Mouse (Mus musculus): ENCODE results near the gene Cir1. TPM values are rescaled to one million over a fixed set of nuclear protein-coding genes. Genes with fewer than 3 reads are reported as not detected.

The Cir1 gene
- total RNA-seq (2021) = 10 to 100 TPM; 12.9 to 16.7 TPM
- long read RNA-seq, experiment 1, partial matches to known transcripts = 0 of 4 reads
- long read RNA-seq, experiment 1, other reads (novel, unspliced or antisense) = 4 of 4 reads
- long read RNA-seq, experiment 2, partial matches to known transcripts = 5 of 16 reads
- long read RNA-seq, experiment 2, other reads (novel, unspliced or antisense) = 11 of 16 reads

DNA sequence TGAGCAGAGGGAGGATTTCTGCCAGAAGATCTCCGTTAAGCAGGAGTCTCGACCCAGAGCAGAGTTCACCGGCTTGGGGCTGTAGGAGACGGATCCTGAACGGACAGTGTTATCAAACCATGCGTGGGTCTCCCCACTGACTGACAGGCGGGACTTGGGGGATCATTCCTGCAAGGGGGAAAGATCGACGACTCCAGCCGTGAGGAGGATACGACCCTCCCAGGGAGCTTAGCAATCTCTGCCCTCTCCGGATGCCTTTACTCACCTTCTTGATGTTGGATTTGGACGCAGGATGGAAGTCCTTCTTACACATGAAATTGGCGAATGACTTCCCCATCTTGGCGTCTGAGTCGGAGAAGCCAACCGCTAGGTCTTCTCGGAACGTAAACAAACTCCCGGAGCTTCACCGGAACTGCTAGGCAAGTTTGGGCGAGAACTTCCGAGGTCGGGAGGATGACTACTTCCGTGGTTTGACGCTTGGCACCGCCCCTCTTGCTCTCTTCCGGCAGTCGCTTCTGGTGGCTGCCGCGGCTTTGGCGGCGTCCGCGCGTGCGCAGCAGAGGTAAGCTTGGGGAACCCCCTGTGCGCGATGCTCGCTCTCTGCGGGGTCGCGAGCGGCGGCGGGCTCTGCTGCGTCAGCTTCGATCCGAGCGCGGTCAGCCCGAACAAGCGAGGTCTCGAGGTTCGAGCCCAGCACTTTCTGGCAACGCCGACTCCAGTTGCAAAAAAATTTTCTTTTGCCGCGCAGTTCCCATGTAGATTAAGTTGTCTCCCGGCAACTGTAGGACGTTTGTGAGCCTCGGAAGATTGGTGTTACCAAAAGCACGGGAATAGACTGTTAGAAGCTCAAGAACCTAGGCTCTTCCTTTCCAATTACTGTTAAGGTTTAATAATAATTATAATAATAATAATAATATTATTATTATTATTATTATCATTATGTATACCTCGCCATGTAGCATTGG lies at the start of gene Cir1, which contains the start of gene Scrn3:
Gene Cir1, minus strand, starts transcription at position 550 of the 965 bp plus-strand sequence.
Gene Scrn3, plus strand, starts transcription at position 450 of the 965 bp plus-strand sequence.
- peak; percentile 87 to 91 for DNase-seq (ENCODE audit: low spot score in 2 of 2)

DNA sequence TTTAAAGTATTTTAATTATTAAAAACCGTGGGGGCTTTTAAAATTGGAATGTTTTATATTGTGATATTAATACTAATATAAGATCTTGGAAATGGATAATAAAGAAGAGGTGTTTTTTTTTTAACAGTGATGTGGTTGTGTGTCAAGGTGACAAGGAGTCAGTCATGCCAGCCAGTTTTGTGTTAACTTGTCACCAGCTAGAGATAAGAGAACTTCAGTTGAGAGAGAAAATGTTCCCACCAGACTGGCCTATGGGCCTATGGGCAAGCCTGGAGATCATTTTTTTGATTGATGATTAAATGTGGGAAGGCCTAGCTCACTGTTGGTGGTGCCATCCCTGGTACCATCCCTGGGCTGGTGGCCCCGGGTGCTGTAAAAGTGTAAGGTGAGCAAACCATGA lies 48.0 kb upstream of the Cir1 start:
- DNase-seq (ENCODE audit: low spot score in 2 of 2) = no peak

DNA sequence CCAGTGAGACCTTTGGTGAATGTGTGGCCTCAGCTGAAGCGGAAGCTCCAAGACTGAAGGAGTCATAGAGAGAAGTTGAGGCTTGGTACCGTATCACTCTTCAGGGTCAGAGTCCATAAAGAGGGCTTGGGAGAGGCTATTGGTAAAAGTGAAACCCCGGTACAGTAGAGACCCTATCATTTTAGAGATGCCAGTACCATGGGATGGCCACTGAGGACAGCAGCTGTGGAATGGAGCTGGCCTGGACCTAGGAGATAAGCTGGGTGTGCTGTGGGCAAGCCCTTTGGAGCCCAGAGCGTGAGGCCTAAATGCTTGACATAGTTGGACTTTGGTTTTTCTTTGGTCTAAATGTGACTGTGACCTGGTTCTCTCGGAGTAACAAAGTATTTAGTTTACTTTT lies 47.4 kb upstream of the Cir1 start:
- DNase-seq (ENCODE audit: low spot score in 2 of 2) = no peak

DNA sequence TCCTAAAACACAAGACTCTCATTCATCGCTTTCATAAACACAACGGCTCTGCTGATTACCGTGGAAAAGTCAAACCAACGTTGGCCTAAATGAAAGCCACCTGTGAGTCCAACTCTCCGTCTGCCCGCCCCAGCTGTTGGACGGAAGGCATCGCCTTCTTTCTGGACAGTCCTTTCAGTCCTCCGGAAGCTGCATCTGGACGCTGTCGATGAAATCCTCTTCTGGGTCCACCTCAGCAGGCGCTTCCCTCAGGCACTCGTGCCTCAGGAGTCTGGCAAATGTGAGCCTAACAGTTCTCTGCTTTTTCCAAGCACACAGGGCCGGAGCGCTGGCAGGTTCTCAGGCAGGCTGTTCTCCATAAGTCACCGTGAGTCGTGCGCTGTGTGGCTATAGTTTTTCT lies 44.5 kb upstream of the Cir1 start:
- no peak for DNase-seq (ENCODE audit: low spot score in 2 of 2)

DNA sequence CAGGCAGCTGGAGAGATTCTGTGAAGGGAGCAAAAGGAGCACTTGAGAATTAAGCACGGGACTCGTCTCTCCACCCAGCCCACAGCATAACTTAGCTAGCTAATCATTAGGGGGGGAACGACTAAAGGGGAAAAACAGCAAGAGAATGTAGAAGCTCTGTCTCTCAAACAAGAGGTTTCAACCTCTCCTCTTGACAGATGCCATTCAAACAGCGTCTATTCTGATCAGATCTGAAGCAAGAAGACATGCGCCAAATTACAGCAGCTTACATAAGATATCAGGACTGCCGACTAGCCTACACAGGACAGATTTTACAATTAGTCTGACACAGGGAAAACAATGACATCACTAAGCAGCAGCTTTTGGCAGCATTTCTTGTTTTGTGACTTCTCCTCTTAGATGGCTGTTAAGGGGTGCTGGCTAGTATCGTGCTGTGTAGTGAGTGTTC lies 39.5 kb upstream of the Cir1 start:
- no peak for DNase-seq (ENCODE audit: low spot score in 2 of 2)

DNA sequence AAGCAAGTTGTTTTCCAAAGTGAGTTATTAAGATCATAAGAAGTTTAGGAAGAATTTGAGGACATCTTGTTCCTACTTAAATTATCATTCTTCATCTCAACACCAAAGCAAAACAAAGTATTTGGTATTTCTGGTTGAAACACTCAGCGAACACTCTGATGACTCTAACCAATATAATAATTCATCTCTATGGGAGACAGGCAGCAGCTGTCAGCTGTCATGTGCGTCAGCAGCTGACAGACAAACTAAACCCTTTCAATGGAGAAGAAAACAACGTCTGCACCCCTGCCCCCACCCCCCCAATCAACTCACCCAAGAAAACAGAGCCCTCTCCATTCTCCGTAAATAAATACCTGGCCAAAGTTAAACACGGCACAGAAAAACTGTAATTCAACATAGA lies 39.0 kb upstream of the Cir1 start:
- DNase-seq (ENCODE audit: low spot score in 2 of 2) = no peak

DNA sequence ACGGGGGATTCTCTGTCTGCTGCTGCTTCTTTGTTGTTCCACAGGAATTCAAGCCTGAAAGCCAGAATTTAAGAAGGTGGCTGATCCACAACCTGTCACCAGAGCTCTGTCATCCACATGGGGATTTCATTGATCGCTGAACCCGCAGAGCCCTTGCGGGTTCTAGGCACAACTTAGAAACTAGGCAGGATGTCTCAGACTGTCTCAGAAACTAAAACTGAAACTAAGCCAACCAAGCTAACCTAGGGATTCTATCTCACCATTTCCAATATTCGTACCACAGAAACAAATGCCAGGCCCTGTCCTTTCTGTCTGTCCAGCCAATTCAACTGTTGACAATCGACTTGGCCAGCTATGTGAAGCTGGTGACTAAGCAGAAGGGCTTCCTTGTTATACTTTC lies 35.7 kb upstream of the Cir1 start:
- no peak for DNase-seq (ENCODE audit: low spot score in 2 of 2)

DNA sequence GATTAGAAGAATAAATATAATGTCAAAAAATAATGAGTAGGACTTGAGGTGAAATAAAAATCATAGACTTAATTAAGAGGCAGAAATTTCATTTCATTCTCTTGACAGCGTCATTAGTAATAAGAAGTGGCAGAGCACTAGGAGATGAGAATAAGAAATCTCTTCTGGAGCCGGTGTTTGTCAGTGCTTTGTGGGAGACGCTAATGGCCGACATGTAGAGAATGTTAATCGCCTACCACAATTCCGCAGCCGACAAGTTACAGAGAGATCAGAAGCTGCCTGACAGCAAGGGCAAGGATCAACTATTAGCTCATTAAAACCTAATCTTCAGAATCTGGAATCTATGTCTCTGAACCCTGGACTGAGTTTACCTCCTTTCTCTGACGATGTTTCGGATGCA lies 35.3 kb upstream of the Cir1 start:
- no peak for DNase-seq (ENCODE audit: low spot score in 2 of 2)

DNA sequence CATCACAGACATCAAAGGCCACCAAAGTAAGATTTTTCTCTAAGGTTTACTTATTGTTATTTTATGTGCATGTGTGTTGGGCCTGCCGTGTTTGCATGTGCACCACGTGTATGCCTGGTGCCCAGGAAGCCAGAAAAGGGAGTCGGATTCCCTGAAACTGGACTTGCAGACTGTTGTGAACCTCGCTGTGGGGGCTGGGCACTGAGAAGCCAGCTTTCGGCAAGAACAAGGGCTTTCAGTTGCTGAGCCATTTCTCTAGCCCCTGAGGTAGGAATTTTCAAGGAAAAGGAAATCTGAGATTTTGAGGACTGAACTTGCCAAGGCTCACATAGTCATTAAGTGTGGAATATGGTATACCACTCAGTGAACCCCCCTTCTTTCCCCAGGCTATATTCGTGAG lies 34.6 kb upstream of the Cir1 start:
- no peak for DNase-seq (ENCODE audit: low spot score in 2 of 2)

DNA sequence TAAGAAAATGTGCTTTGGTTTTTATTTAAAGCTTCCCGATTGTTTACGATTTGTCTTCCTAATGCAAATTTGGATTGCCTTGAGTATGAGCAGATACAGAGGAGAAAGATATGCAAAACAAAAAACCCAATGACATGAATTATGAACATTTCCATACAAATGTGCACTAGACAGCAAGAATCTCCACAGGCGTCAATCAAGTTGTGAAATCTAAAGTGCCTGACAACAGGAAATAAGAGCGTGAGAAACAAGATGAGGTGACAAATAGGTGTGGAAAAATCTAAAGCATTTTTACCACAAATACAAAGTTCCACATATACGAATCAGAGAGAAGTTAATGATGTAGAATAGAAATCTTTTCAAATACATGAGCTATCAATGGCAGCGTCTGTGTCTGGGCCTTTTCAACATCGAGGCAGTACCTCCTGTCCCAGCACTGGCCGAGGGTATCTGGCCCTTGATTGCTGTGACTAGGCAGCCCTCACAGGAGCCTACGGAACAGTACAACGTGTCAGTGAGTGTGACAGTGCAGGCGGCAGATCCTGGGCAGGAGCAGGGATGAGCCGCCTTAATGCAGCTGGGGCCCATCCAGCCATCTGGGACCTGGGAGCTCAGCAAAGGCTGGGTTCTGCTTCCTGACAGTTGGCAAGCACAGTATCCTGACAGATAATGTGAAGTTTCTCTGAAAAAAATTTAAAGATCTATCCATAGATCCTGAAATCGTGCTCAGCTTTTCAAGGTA lies 34.0 kb upstream of the Cir1 start:
- no peak for DNase-seq (ENCODE audit: low spot score in 2 of 2)

DNA sequence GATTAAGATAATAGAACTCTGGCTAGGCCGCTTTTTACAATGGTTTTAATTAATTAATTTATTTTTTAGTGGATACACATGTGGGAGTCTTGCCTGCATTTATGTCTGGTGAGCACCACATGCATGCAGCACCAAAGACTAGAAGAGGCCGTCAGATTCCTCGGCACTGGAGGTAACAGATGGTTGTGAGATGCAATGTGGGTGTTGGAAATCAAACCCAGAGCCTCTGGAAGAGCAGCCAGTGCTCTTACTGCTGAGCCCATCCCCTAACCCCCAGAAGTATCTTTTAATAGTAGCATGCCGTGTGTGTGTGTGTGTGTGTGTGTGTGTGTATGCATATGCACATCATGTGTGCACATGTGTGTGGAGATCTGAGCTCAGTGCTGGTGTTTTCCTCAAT lies 32.7 kb upstream of the Cir1 start:
- no peak for DNase-seq (ENCODE audit: low spot score in 2 of 2)

DNA sequence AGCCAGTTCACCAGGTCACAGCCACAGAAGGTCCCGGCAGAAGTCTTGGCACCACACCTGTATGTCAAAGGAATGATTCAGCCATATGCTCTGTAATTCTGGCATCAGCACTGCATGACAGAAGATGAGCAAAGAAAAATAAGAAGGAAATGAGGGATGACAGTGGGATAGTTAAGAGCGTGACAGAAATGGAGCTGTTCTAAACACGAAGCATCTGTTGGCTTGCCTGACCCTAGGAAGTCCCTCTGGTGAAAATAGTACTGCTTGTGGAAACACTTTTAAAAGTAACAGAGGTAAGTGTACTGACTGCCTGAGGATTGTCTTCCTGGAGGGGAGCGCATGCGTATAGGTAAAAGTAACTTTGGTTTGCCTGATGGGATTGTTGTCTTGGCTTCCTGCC lies 31.2 kb upstream of the Cir1 start:
- no peak for DNase-seq (ENCODE audit: low spot score in 2 of 2)

DNA sequence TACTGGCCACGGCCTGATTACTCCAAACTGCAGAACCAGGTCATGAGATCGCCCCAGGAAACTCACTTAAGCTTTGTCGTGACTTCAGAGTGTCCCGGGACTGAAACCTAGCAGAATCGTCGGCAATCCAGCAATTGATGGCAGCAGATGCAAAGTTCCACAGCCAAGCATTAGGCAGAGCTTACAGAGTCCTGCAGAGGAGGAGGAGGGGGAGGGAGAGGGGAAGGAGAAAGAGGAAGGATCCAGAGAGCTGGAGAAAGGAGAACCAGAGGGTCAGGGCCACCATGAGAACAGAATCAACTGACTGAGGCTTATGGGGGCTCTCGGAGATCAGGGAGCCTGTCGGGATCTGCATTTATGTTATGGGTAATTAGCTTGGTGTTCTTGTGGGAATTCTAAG lies 25.9 kb upstream of the Cir1 start:
- DNase-seq (ENCODE audit: low spot score in 2 of 2) = no peak

DNA sequence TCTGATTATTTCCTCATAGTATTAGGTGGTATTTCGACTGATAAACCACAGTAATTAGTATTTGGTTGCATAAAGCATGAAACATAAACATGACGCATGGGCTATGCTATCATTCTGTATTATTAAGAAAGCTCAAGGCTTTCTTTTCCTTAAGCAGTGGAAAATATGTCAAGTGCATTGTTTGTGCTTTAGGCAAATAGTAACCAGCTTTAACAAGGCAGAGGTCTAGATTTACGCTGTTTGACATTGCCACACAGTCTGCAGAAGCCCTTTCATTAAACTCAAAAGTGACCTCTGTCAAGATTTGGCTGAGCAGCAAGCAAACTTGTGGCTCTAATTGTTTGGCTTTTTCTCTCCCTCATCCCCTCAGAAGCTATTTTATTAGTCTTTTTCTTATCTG lies 23.4 kb upstream of the Cir1 start:
- DNase-seq (ENCODE audit: low spot score in 2 of 2) = no peak

DNA sequence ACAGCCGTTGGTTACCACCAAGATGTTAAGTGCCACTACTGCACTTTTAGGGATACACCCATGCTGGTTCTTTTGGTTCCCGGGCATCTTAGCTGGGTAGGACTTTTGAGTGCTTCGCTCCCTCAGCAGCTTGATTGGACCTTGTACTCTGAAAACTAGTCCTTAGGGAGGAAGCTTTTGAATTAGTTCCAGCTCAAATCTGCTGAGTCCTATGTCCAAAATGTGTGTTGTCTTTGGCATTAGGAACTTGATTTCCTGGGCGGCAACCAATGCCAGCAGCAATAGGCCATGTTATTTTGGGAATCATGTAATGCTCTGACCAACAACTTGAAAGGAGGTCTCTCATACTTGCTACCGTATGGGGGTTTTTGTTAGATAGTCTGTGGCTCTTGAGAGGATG lies 13.4 kb upstream of the Cir1 start:
- no peak for DNase-seq (ENCODE audit: low spot score in 2 of 2)

DNA sequence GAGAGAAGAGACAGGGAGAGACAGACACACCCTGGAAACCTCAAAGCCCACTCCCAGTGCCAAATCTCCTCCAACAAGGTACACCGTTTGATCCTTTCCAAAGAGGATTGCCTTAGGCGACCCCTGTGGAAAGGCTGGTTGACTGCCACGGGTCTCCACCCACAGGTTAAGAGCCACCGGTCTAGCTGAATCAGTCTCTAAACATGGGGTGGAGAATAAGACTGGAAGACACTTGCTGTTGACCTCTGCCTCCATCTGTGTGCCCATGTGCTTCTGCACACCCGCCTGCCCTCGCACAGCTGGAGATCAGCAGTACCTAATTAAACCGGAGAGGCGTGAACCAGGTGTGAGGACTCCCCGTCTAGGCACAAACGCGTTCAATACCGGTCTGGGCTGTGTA lies 10.5 kb upstream of the Cir1 start:
- no peak for DNase-seq (ENCODE audit: low spot score in 2 of 2)

DNA sequence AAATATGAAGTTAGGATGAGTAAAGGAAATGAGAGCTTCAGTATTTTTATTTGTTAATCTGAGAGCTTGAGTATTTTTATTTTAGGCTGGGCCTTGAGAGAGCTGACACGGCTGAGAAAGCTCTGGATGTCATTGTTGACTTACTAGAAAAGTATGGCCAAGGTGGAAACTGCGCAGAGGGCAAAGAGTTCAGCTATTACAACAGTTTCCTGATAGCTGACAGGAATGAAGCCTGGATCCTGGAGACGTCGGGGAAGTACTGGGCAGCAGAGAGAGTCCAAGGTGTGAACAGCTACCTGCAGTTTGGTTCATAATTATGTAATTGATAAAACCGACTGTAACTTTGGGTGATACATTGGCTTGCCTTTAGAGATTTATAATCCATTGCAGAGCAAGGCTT lies 6.7 kb upstream of the Cir1 start:
- DNase-seq (ENCODE audit: low spot score in 2 of 2) = no peak

DNA sequence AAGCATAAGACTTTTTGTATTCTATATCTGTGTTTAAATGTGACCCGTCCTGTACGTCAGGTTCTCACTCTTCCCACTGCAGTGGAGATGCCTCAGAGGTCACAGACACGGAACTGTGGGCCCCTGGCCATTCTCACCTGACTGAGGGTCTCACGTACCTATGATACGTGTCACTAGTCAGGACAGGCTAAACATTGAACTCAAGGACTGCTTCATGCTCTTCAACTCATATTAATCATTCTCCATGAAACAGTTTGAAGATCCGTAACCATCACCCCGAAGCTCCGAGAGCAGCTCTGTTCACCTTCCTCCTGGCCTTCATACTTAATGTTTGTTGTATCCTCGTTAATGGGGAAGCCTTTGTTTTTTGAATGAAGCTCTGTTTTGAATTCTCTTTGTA lies 4.9 kb upstream of the Cir1 start:
- no peak for DNase-seq (ENCODE audit: low spot score in 2 of 2)

DNA sequence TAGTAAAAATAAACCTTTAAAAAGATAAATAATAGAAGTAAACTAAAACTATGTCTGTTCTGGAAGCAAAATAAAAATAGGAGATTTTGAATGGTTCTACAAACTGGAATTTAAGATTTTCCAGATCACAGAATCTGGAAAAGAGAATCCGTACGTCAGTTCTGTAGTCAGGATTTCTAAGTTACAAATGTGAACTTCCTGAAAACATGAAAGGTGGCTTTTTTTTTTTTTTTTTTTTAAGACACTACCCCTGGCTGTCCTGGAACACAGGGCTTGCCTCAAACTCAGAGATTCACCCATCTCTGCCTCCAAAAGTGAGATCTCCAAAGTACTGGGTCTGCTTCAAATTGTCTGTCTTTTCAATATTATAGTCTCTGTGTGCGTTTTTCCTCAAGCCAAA lies 1.8 kb upstream of the Cir1 start:
- no peak for DNase-seq (ENCODE audit: low spot score in 2 of 2)

DNA sequence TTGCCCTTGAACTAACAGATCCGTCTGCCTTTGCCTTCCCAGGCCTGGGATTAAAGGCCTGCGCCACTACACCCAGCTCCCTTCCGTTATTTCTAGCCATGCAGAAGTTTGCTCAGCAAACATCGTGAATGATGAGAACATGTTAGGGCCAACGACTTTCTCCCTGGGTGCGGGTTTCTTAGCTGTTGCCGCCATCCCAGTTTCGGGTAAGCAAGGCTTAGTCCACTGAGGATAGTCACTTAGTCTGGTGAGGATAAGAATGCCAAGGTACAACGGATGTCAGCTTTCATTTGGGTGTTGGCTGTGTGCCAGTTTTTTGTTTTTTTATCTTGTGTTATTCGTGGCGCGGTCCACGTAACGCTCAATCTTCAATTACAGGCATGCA lies 608 bp upstream of the Cir1 start:
- DNase-seq (ENCODE audit: low spot score in 2 of 2) = peak; percentile 35 to 37

DNA sequence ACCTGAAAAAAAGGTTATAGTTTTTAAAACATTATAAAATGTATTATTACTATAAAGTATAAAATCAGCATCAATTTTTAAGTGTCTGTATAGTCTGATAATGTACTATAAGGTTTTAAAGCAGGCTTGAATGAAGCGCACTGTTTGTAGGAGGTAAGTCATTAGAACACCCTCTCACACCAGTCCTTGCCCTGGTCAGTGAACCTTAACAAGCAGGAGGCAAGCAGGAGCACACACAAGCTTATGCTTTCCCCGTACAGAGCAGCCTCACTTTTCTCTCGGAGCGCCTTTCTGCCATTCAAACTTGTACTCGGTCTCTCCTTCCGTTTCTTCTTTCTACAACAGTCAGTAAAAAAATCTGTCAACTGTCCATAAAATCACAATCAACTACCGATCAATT lies 6.5 kb downstream of the Cir1 start:
- DNase-seq (ENCODE audit: low spot score in 2 of 2) = no peak

DNA sequence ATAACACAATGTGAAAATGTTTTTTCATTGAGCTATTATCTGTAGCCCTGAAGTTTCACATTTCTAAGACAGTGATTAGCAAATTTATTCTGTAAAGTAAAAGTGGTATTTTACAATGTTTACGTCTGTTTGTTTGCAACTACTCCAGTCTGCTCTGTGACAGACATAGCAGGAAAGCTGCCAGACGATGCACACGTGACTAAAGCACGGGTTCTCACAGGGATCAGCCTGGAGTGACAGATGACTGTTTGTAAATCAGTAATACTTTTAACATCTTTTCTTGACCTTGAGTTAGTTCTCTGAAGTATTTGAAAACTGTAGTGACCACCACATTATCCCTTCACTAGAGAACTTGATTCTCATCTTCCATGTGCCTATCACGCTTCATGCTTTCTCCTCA lies 8.0 kb downstream of the Cir1 start:
- no peak for DNase-seq (ENCODE audit: low spot score in 2 of 2)

Measured in adrenal gland, adult 18-20 months (tissue).